Mouse (Mus musculus) lung, adult 2 months (tissue): ENCODE measurements around the gene Klhl29.

Experiments used
- CTCF ChIP-seq: fragments of 200-500 bp; IDR thresholded peaks from 2 replicates; pipeline ENCODE4 v1.5.1; 2011; ENCODE audit warnings: mild to moderate bottlenecking, low read length, control low read depth; ENCODE audit not compliant: insufficient read depth
- POLR2A ChIP-seq: fragments of 200-500 bp; IDR thresholded peaks from 2 replicates; pipeline ENCODE4 v1.6.1; 2011; ENCODE audit warnings: low read depth, mild to moderate bottlenecking, control low read depth, low read length, borderline replicate concordance; ENCODE audit errors: extremely low read depth

- TF ChIP-seq CTCF (no peak), POLR2A (no peak)
Measured at GRCm38 (mm10) chr12:5185603-5186002, 189.9 kb downstream of the Klhl29 start.
